Mouse (Mus musculus) granulocyte monocyte progenitor cell, adult 5-6 weeks (primary cell): ENCODE measurements around the gene Ap5z1. TPM values are rescaled to one million over a fixed set of nuclear protein-coding genes. Genes with fewer than 3 reads are reported as not detected.

Experiments used
- ATAC-seq: replicated peaks from 2 replicates; pipeline ENCODE4 v1.8.0; 2016; ENCODE audit warnings: mild to moderate bottlenecking, moderate TSS enrichment, inconsistent platforms; ENCODE audit not compliant: poor library complexity, severe bottlenecking
- total RNA-seq, 2 experiments: library from RNA; stranded (forward) in 1 of 2; stranded (reverse) in 1 of 2; fragments of 200-712, 200-1000 nt in 1 of 2; fragments of >200 nt in 1 of 2; fragmentation: Nextera tagmentation in 1 of 2; gene quantifications; 2 replicates each; pipeline ENCODE4 v1.2.3; 2014 to 2017

The Ap5z1 gene
- total RNA-seq, 2 experiments from 2014 or later = 6.3 to 23.9 TPM

DNA sequence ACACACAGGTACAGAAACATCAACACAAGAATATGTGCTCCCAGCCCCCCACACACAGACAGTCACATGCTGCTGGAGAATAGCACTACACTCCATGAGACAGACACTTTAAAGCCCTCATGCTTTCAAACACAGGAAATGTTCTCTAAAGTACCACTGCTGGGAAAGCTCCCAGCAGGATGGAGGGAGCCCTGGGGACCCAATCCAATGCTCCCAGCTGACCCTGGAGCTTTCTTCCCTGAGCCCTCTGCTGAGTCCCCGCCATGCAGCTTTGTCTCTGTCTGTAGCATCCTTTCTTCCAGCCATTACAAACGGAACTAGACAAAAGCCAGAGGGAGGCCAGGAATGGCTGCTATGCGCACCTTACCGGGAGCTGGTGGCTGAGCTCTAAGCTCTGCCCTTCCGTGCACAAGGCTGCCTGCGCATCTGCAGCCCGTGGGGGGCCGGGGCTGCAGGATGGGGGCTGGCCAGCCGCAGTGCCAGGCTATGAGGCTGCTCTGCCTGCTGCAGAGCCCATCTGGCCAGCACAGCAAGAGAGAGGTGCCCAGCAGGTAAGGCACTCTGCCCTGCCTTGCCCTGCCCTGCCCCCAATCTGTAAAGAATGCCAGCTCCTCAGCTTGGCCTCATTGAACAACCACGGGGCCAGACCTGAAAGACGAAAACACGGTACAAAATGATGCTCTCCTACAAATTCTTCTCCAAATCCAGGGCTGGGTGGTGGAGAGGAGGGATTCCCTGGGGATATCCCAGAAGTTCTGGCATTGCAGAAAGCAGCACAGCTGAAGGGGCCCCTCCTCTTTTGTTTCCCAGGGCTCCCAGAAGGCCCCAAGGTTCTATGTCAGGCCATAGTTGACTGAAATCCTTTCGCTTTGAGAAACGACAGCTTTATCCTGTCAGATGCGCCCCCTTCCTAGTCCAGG is 45.7 kb downstream of the Ap5z1 start:
- no peak for ATAC-seq

DNA sequence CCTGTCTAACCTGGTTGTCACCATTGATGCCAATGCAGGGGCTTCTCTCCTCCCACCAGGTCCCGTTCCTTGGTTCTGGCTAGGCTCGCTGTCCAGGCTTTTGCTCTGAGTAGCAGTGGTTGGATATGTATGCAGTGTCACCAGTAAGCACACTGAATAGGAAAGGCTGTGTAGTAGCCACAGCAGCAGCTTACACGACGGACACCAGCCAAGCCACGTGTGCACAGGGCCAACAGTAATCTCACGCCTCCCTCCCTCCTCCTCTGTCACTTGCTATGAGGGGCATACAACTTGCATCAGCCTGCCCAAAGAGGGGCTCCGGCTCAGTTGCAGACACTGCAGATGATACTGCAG is 46.3 kb downstream of the Ap5z1 start:
- ATAC-seq = no peak

DNA sequence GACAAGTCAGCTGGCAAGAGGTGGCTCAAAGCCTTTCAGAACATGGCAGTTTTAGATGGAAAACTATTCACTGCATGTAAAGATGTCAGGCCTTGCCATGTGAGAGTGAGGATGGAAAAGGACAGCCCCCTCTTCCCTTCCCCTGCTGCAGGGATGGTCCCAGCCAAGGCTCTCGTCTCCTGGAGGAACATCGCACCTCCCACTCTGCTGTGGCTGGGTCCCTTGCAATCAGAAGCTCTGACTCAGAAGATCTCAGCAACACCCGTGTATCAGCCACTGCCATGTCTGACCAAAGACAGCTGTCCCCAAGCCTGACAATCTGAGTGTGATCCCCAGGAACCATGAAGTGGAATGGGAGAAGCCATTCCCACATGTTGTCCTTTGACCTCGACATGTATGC is 48.4 kb downstream of the Ap5z1 start:
- ATAC-seq = no peak

DNA sequence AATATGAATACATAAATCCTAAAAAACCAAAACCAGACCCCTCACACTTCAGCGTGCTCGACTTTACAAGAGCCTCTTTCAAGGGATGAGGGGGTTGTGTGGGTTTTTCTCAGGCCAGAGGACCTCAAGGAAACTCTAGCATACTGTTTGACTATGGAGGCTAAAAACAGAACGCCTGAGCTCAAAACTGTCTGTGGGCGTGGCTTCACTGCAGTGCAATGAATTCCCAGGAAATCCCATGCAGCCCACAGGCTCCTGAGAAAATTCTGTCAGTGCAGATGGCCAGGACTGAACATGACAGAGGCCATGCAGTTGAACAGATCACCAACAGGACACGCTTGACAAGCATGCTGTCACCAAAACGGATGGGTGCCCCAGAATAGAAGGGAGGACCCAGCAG is 55.2 kb downstream of the Ap5z1 start:
- ATAC-seq = no peak

DNA sequence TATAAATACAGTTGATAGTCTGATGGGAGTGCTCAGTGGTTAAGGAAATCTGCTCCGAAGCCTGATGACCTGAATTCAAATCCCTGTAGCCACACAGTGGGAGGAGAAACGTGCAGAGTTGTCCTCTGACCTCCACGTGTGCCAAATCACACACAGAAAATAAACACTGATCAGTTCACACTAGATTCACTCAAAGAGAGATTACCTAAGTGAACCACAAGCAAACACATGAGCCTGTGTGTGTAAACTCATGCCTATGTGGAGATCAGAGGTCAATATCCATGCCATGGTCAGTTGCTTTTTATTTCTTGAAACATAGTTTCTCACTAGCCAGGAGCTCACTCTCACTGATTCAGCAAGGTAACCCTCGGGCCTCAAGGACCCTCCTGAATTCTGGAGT is 56.6 kb downstream of the Ap5z1 start:
- no peak for ATAC-seq

DNA sequence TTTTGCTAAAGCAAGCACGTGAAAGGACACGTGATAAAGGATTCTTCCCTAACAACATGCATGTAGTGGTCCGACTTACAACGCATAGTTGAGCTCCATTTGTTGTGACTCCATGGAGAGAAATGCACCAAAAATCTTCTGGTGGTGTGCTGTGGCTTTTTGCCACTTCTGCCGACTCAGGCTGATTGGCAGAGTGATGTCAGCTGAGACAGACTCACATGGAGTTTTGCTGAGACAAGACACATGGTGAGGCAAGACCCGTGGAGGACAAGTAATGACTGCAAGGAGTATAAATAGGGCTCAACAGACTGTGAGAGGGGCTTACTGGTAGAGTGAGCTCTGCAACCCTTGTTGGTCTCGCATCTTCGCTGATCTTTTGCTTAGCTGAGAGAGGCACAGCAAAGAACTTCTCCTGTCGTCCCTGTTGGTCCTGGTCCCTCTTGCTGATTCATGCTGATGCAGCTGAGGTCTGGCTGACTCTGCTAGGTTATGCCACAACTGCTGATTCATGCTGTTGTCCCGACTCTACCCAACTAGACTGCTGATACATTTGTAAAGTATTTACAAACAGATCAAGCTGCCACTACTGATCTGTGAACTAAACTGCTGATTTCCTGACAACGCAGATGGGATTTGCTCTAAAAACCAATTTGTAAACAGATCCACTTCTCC is 57.6 kb downstream of the Ap5z1 start:
- ATAC-seq = no peak

DNA sequence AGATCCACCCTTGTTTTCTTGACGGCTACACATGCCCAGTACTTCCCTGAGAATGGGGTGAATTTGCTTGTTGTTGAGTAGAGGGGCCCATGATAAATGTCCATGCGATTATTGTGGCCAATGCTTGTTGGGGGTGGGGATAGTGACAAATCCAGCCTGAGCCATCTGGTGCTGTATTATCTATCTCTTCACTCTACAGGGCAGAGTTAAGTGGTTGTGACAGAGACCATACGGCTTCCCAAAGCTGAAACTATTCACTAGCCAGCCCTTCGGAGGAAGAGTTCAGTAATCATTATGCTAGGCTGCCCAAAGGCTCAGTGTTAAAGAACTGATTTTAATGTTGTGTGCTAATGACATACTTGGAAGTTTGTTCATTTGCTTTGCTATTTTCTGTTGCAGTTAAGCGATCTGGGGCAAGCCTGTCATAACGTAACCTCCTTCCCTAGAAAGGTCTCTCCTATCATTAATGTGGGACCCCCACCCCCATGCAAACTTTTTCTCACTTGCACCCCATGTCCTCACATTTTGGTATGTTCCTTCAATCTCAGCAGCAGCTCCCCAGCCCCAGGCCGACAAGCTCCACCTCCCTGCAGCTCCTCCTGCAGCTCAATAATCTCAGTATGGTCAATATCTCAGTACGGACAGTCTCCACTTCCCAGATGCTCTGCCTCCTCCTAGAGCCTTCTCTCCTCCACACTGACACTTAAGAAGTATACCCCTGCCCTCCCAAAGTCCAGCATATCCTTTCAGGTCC is 61.1 kb downstream of the Ap5z1 start:
- no peak for ATAC-seq

Other genes starting within 250 kb of the Ap5z1 start
- gene Foxk1, start 62.4 kb upstream of the Ap5z1 start, total RNA-seq (2014; fragmentation: Nextera tagmentation) = 18.2 and 19.0 TPM in 2 replicates
- 6.1 TPM in 2 replicates for gene Foxk1, start 62.4 kb upstream of the Ap5z1 start, total RNA-seq (2017)
- gene Papolb, start 66.1 kb downstream of the Ap5z1 start, total RNA-seq (2014; fragmentation: Nextera tagmentation) = not detected in 2 replicates
- not detected in 2 replicates for gene Papolb, start 66.1 kb downstream of the Ap5z1 start, total RNA-seq (2017)
- not detected in 2 replicates for gene Radil, start 87.2 kb downstream of the Ap5z1 start, total RNA-seq (2014; fragmentation: Nextera tagmentation)
- gene Radil, start 87.2 kb downstream of the Ap5z1 start, total RNA-seq (2017) = not detected in 2 replicates
- gene Mmd2, start 144.9 kb downstream of the Ap5z1 start, total RNA-seq (2014; fragmentation: Nextera tagmentation) = not detected in 2 replicates
- gene Mmd2, start 144.9 kb downstream of the Ap5z1 start, total RNA-seq (2017) = not detected in 2 replicates
- 24.9 and 27.4 TPM in 2 replicates for gene Wipi2, start 163.8 kb downstream of the Ap5z1 start, total RNA-seq (2014; fragmentation: Nextera tagmentation)
- 36.2 and 36.3 TPM in 2 replicates for gene Wipi2, start 163.8 kb downstream of the Ap5z1 start, total RNA-seq (2017)
- 0.09 TPM in 1 of 2 replicates, not detected in the other for gene Slc29a4, start 228.6 kb downstream of the Ap5z1 start, total RNA-seq (2014; fragmentation: Nextera tagmentation)
- not detected in 2 replicates for gene Slc29a4, start 228.6 kb downstream of the Ap5z1 start, total RNA-seq (2017)